ENCODE assay signal across 10 mouse cellular contexts in the genomic region with DNA sequence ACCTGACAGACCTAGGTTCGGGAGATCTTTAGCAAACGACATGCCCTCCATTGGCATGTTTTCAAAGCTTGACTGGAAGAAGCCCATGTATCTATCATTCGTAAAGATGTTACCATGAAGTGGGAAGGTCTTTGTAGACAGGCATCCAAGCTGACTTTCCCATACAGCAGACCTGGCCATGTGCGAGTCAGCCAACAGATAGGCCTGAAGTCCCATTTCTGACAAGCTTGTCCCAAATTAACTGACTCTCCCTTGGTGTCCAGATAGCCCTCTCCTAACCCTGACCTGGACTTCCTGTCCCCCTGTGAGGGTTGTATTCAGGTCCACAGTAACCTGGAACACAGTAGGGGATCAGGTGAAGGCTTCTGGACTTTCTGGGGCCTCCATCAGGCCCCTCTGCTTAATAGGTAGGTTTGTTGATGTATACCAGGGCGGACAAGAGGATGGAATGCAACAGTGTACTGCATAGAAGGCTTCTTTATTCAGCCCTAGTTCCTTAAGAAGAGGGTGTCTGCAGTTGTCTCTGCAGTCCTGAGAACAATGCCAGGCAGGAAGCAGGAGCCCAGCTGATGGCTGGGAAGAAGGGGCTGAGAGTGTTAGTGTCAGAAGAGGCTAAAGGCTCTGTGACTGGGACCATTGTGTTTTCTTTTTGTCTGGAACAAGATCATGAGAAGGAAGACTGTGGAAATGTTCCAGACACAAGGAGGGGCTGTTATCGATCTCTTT. TPM values are rescaled to one million over a fixed set of nuclear protein-coding genes. Genes with fewer than 3 reads are reported as not detected.
DNase-seq lines count a peak whose midpoint lies in the region; ATAC-seq and TF ChIP-seq lines count a peak whose summit lies in the region.
"Had no signal": no experiment of that assay in that cellular context is flagged by ENCODE, and none has a peak within 500 bp of the region (broad histone marks: within the 10 kb centered on the region; RNA-seq: fewer than 3 reads in every experiment).

No protein-coding gene starts in this region.

- H3K9me3 ChIP-seq in kidney, postnatal 0 days (replicated peaks; ENCODE audit: low read length), result no peaks in the 10 kb centered on the region
- no peaks in the 10 kb centered on the region for H3K9me3 ChIP-seq in embryonic facial prominence, embryonic 12.5 days
- H3K9me3 ChIP-seq in limb, embryonic 10.5 days (replicated peaks), result no peaks in the 10 kb centered on the region
- H3K9me3 ChIP-seq: liver, embryonic 15.5 days had no signal

- WGBS in kidney, postnatal 0 days, result 84% methylated on average over 6 of the region's 6 CpGs
- WGBS in embryonic facial prominence, embryonic 12.5 days, result 78% methylated on average over 6 of the region's 6 CpGs
- WGBS in limb, embryonic 10.5 days, result 82% methylated on average over 6 of the region's 6 CpGs

- H3K4me3 ChIP-seq in kidney, postnatal 0 days (replicated peaks; ENCODE audit: low read depth, low read length), result no peak overlapping the region
- H3K4me3 ChIP-seq in embryonic facial prominence, embryonic 12.5 days, result no peak overlapping the region
- H3K4me3 ChIP-seq in limb, embryonic 10.5 days, result no peak overlapping the region
- H3K4me3 ChIP-seq: erythroblast, embryonic 14.5 days; liver, embryonic 15.5 days had no signal

- DNase-seq in kidney, postnatal 0 days (ENCODE audit: low spot score), result no peak
- no peak for DNase-seq in kidney, adult 8-10 months
- peak; percentile 37 for DNase-seq in Muller cell, postnatal 12 days (ENCODE audit: inconsistent ontology term)
- DNase-seq in limb, embryonic 10.5 days (ENCODE audit: low spot score), result no peak
- DNase-seq in adrenal gland, postnatal 4 days (ENCODE audit: low spot score in 2 of 2), result no peak
- no peak for DNase-seq in urinary bladder, adult 18-20 months (ENCODE audit: low spot score in 2 of 2)
- DNase-seq: spleen, adult 18-20 months had no signal

- no peak overlapping the region for H3K9ac ChIP-seq in kidney, postnatal 0 days (ENCODE audit: low read depth, low read length)
- no peak overlapping the region for H3K9ac ChIP-seq in embryonic facial prominence, embryonic 12.5 days
- H3K9ac ChIP-seq: liver, embryonic 15.5 days had no signal

- H3K27ac ChIP-seq in kidney, postnatal 0 days, result peak overlapping the region; percentile 50; the same call in 1 of the 2 replicates
- H3K27ac ChIP-seq in embryonic facial prominence, embryonic 12.5 days, result peak overlapping the region; percentile 68; the same call in 1 of the 2 replicates
- peak overlapping the region; percentile 27; the same call in 1 of the 2 replicates for H3K27ac ChIP-seq in limb, embryonic 10.5 days
- H3K27ac ChIP-seq: liver, embryonic 15.5 days had no signal

- H3K27me3 ChIP-seq in kidney, postnatal 0 days (ENCODE audit: insufficient read depth, low read length), result no peaks in the 10 kb centered on the region
- H3K27me3 ChIP-seq in embryonic facial prominence, embryonic 12.5 days, result no peaks in the 10 kb centered on the region
- no peaks in the 10 kb centered on the region for H3K27me3 ChIP-seq in limb, embryonic 10.5 days (ENCODE audit: low read depth, poor library complexity, severe bottlenecking)
- H3K27me3 ChIP-seq: liver, embryonic 15.5 days had no signal

- no peak for ATAC-seq in kidney, postnatal 0 days (replicated peaks; ENCODE audit: low FRiP score, low read depth)
- ATAC-seq in embryonic facial prominence, embryonic 12.5 days (ENCODE audit: insufficient number of reproducible peaks, insufficient read depth, low FRiP score, low TSS enrichment), result no peak

- no peak for TF ChIP-seq CTCF in kidney, postnatal 0 days (IDR thresholded peaks at IDR 0.05; ENCODE audit: low read depth)

- H3K36me3 ChIP-seq in kidney, postnatal 0 days (ENCODE audit: insufficient read depth, low read length), result no peaks in the 10 kb centered on the region
- no peaks in the 10 kb centered on the region for H3K36me3 ChIP-seq in embryonic facial prominence, embryonic 12.5 days
- peaks cover 4% of the 10 kb centered on the region; the same call in 1 of the 2 replicates for H3K36me3 ChIP-seq in limb, embryonic 10.5 days
- H3K36me3 ChIP-seq: liver, embryonic 15.5 days had no signal

- no peak overlapping the region for H3K4me2 ChIP-seq in kidney, postnatal 0 days (ENCODE audit: low read length)
- H3K4me2 ChIP-seq in embryonic facial prominence, embryonic 12.5 days (replicated peaks), result no peak overlapping the region
- H3K4me2 ChIP-seq: liver, embryonic 15.5 days had no signal

- peaks cover 28% of the 10 kb centered on the region for H3K4me1 ChIP-seq in kidney, postnatal 0 days (replicated peaks; ENCODE audit: insufficient read depth, low read length)
- H3K4me1 ChIP-seq in embryonic facial prominence, embryonic 12.5 days, result peaks cover 48% of the 10 kb centered on the region
- H3K4me1 ChIP-seq in limb, embryonic 10.5 days, result peaks cover 82% of the 10 kb centered on the region

RNA-seq across cellular contexts. Expression of a gene that starts 9.2 kb away (rescaled TPM):
- polyA plus RNA-seq in kidney, postnatal 0 days (2015; fragmentation: Nextera tagmentation; extraction: Ambion mirVana), result 15.0 and 15.1 TPM in 2 replicates
- 9.1 TPM in 2 replicates for polyA plus RNA-seq in embryonic facial prominence, embryonic 12.5 days (2016; fragmentation: Nextera tagmentation; extraction: Ambion mirVana)
- 9.3 TPM in 2 replicates for polyA plus RNA-seq in limb, embryonic 10.5 days (2016; fragmentation: Nextera tagmentation; extraction: Ambion mirVana)
- total RNA-seq in adrenal gland, postnatal 4 days (2021), result 10 to 100 TPM; 85.5 to 92.1 TPM
